Mouse (Mus musculus) neural tube, embryonic 14.5 days (tissue): ENCODE data around the gene Nrgn. TPM values are rescaled to one million over a fixed set of nuclear protein-coding genes. Genes with fewer than 3 reads are reported as not detected.

Source experiments
- ATAC-seq: fragments of 200-750 bp; cut with Nextera tagmentation; 2 replicates; pipeline ENCODE4 v1.8.0; 2017; ENCODE audit warnings: low read depth, mild to moderate bottlenecking, moderate TSS enrichment, moderate library complexity
- H3K27ac ChIP-seq: fragments of 300-500 bp; sonication (generic); 2 replicates; pipeline ENCODE4 v1.5.1; 2014; ENCODE audit warnings: low read depth, mild to moderate bottlenecking, control low read depth, low read length, moderate library complexity, mixed read lengths
- H3K27me3 ChIP-seq: fragments of 300-500 bp; sonication (generic); 2 replicates; pipeline ENCODE4 v1.6.1; 2014; ENCODE audit warnings: low read length; ENCODE audit not compliant: control insufficient read depth, insufficient read depth
- H3K36me3 ChIP-seq: fragments of 300-500 bp; sonication (generic); 2 replicates; pipeline ENCODE4 v1.6.1; 2014; ENCODE audit warnings: low read length, mixed read lengths; ENCODE audit not compliant: control insufficient read depth, insufficient read depth
- H3K4me1 ChIP-seq: fragments of 300-500 bp; sonication (generic); 2 replicates; pipeline ENCODE4 v1.6.1; 2014; ENCODE audit warnings: low read length; ENCODE audit not compliant: control insufficient read depth, insufficient read depth
- H3K4me2 ChIP-seq: fragments of 300-500 bp; sonication (generic); 2 replicates; pipeline ENCODE4 v1.6.1; 2014; ENCODE audit warnings: mild to moderate bottlenecking, low read depth, low read length, control low read depth
- H3K4me3 ChIP-seq: fragments of 300-500 bp; sonication (generic); 2 replicates; pipeline ENCODE4 v1.5.1; 2014; ENCODE audit warnings: low read depth, low read length, control low read depth, mixed read lengths
- H3K9ac ChIP-seq: fragments of 300-500 bp; sonication (generic); replicated peaks from 2 replicates; pipeline ENCODE4 v1.6.1; 2014; ENCODE audit warnings: low read depth, mild to moderate bottlenecking, control low read depth, low read length, mixed read lengths
- H3K9me3 ChIP-seq: fragments of 300-500 bp; sonication (generic); 2 replicates; pipeline ENCODE4 v1.6.1; 2016; ENCODE audit warnings: low read length; ENCODE audit not compliant: control insufficient read depth
- WGBS: fragments of 180-500 bp; shearing (Covaris S2); extraction: QIAGEN DNeasy Blood & Tissue Kit; methylation state at CpG from one replicate; pipeline ENCODE4 v1.1.7; 2014; 5-methylcytosine and 5-hydroxymethylcytosine counted together
- polyA plus RNA-seq: library from polyadenylated mRNA; unstranded; fragments of >200 nt; fragmentation: Nextera tagmentation; extraction: Ambion mirVana; gene quantifications from 2 replicates; pipeline ENCODE4 v1.2.1, GENCODE M21; 2014

The Nrgn gene
- polyA plus RNA-seq, 1 experiment from 2014 or later = 3.5 TPM

GRCm38 (mm10) chr9:37526443-37527395 lies 26.0 kb downstream of the Nrgn start:
- Histone ChIP-seq H3K4me2 (no peak overlapping the region), H3K4me3 (no peak overlapping the region), H3K27ac (no peak overlapping the region), H3K9ac (no peak overlapping the region), H3K27me3 (peaks cover 30% of the 10 kb centered on the region), H3K36me3 (no peaks in the 10 kb centered on the region; the same call in 1 of the 2 replicates), H3K9me3 (no peaks in the 10 kb centered on the region), H3K4me1 (peaks cover 15% of the 10 kb centered on the region)
- ATAC-seq = no peak
- 22% methylated on average over 21 of the region's 21 CpGs for WGBS

GRCm38 (mm10) chr9:37525461-37525860 lies 27.2 kb downstream of the Nrgn start:
- no peak for ATAC-seq
- Histone ChIP-seq H3K9me3 (no peaks in the 10 kb centered on the region), H3K4me3 (no peak overlapping the region), H3K27me3 (peaks cover 28% of the 10 kb centered on the region), H3K36me3 (no peaks in the 10 kb centered on the region; the same call in 1 of the 2 replicates), H3K4me2 (no peak overlapping the region), H3K27ac (no peak overlapping the region), H3K9ac (no peak overlapping the region), H3K4me1 (peaks cover 11% of the 10 kb centered on the region)
- WGBS = 85% methylated on average over 2 of the region's 2 CpGs

- no peak for ATAC-seq
- H3K4me1 ChIP-seq = no peaks in the 10 kb centered on the region
- H3K4me3 ChIP-seq = no peak overlapping the region
Observed at GRCm38 (mm10) chr9:37519995-37520394, 32.7 kb downstream of the Nrgn start.

GRCm38 (mm10) chr9:37518991-37519390 lies 33.7 kb downstream of the Nrgn start:
- H3K9ac ChIP-seq = no peak overlapping the region
- 90% methylated on average over 8 of the region's 8 CpGs for WGBS
- H3K4me2 ChIP-seq = no peak overlapping the region
- no peak overlapping the region for H3K27ac ChIP-seq
- no peak overlapping the region for H3K4me3 ChIP-seq
- peaks cover 8% of the 10 kb centered on the region; the same call in 1 of the 2 replicates for H3K36me3 ChIP-seq
- H3K4me1 ChIP-seq = no peaks in the 10 kb centered on the region
- no peaks in the 10 kb centered on the region for H3K27me3 ChIP-seq
- no peaks in the 10 kb centered on the region for H3K9me3 ChIP-seq
- no peak for ATAC-seq

More at GRCm38 (mm10) chr9:37519995-37520394, 32.7 kb downstream of the Nrgn start:
- H3K9me3 ChIP-seq = no peaks in the 10 kb centered on the region
- H3K36me3 ChIP-seq = peaks cover 8% of the 10 kb centered on the region; the same call in 1 of the 2 replicates
- 92% methylated on average over 2 of the region's 2 CpGs for WGBS
- H3K27ac ChIP-seq = no peak overlapping the region
- no peaks in the 10 kb centered on the region for H3K27me3 ChIP-seq
- no peak overlapping the region for H3K4me2 ChIP-seq
- no peak overlapping the region for H3K9ac ChIP-seq

- H3K36me3 ChIP-seq = 0 out of 2 replicates have a peak, but pooled peaks cover 8% of the 10 kb centered on the region
- WGBS = 82% methylated on average over 1 of the region's 1 CpGs
- H3K27me3 ChIP-seq = no peaks in the 10 kb centered on the region
- no peak overlapping the region for H3K27ac ChIP-seq
- H3K9me3 ChIP-seq = no peaks in the 10 kb centered on the region
- H3K4me2 ChIP-seq = no peak overlapping the region
- H3K4me1 ChIP-seq = no peaks in the 10 kb centered on the region
- no peak overlapping the region for H3K9ac ChIP-seq
- ATAC-seq = no peak
- H3K4me3 ChIP-seq = no peak overlapping the region
Observed at GRCm38 (mm10) chr9:37517467-37517866, 35.2 kb downstream of the Nrgn start.

- H3K4me2 ChIP-seq = no peak overlapping the region
- H3K9me3 ChIP-seq = no peaks in the 10 kb centered on the region
- H3K36me3 ChIP-seq = 0 out of 2 replicates have a peak, but pooled peaks cover 5% of the 10 kb centered on the region
- 85% methylated on average over 3 of the region's 3 CpGs for WGBS
- no peak for ATAC-seq
- H3K27me3 ChIP-seq = no peaks in the 10 kb centered on the region
- H3K27ac ChIP-seq = no peak overlapping the region
- no peak overlapping the region for H3K4me3 ChIP-seq
- no peaks in the 10 kb centered on the region for H3K4me1 ChIP-seq
- no peak overlapping the region for H3K9ac ChIP-seq
Observed at GRCm38 (mm10) chr9:37514456-37514855, 38.2 kb downstream of the Nrgn start.

- H3K9ac ChIP-seq = no peak overlapping the region
- H3K9me3 ChIP-seq = no peaks in the 10 kb centered on the region
- no peak overlapping the region for H3K27ac ChIP-seq
- no peaks in the 10 kb centered on the region for H3K4me1 ChIP-seq
- ATAC-seq = no peak
- WGBS = 99% methylated on average over 2 of the region's 2 CpGs
- no peaks in the 10 kb centered on the region for H3K27me3 ChIP-seq
- no peak overlapping the region for H3K4me3 ChIP-seq
- H3K36me3 ChIP-seq = no peaks in the 10 kb centered on the region
- no peak overlapping the region for H3K4me2 ChIP-seq
Observed at GRCm38 (mm10) chr9:37512097-37512496, 40.6 kb downstream of the Nrgn start.

- Histone ChIP-seq H3K9me3 (no peaks in the 10 kb centered on the region), H3K27ac (no peak overlapping the region), H3K4me2 (no peak overlapping the region), H3K4me3 (no peak overlapping the region), H3K27me3 (no peaks in the 10 kb centered on the region), H3K9ac (no peak overlapping the region), H3K4me1 (no peaks in the 10 kb centered on the region), H3K36me3 (no peaks in the 10 kb centered on the region)
- no peak for ATAC-seq
- WGBS = 82% methylated on average over 1 of the region's 1 CpGs
Observed at GRCm38 (mm10) chr9:37506023-37506422, 46.7 kb downstream of the Nrgn start.

- H3K36me3 ChIP-seq = no peaks in the 10 kb centered on the region
- no peak for ATAC-seq
Observed at GRCm38 (mm10) chr9:37504348-37504747, 48.4 kb downstream of the Nrgn start.

More at GRCm38 (mm10) chr9:37504348-37504747, 48.4 kb downstream of the Nrgn start:
- Histone ChIP-seq H3K9ac (no peak overlapping the region), H3K4me3 (no peak overlapping the region), H3K27ac (no peak overlapping the region), H3K4me2 (no peak overlapping the region), H3K9me3 (no peaks in the 10 kb centered on the region), H3K4me1 (no peaks in the 10 kb centered on the region), H3K27me3 (no peaks in the 10 kb centered on the region)
